Mouse (Mus musculus) lung, postnatal 0 days (tissue): ENCODE measurements around the gene Gnb3. TPM values are rescaled to one million over a fixed set of nuclear protein-coding genes. Genes with fewer than 3 reads are reported as not detected.

Source experiments
- ATAC-seq: fragments of 200-750 bp; cut with Nextera tagmentation; 2 replicates; pipeline ENCODE4 v1.8.0; 2017; ENCODE audit warnings: moderate library complexity
- DNase-seq: peaks from one replicate; pipeline ENCODE4 v3.0.0-alpha.2; 2016; ENCODE audit warnings: low spot score
- H3K27ac ChIP-seq: fragments of 300-500 bp; sonication (generic); 2 replicates; pipeline ENCODE4 v1.5.1; 2014; ENCODE audit warnings: antibody characterized with exemption, mild to moderate bottlenecking, low read length, mixed read lengths
- H3K27me3 ChIP-seq: fragments of 300-500 bp; sonication (generic); replicated peaks from 2 replicates; pipeline ENCODE4 v1.6.1; 2014; ENCODE audit warnings: low read length, mixed read lengths; ENCODE audit not compliant: insufficient read depth
- H3K36me3 ChIP-seq: fragments of 300-500 bp; sonication (generic); 2 replicates; pipeline ENCODE4 v1.6.1; 2014; ENCODE audit warnings: low read length, mixed read lengths; ENCODE audit not compliant: insufficient read depth
- H3K4me1 ChIP-seq: fragments of 300-500 bp; sonication (generic); 2 replicates; pipeline ENCODE4 v1.6.1; 2014; ENCODE audit warnings: antibody characterized with exemption, low read depth, low read length, mixed read lengths; ENCODE audit not compliant: insufficient read depth
- H3K4me2 ChIP-seq: fragments of 300-500 bp; sonication (generic); replicated peaks from 2 replicates; pipeline ENCODE4 v1.6.1; 2014; ENCODE audit warnings: low read depth, mild to moderate bottlenecking, low read length, moderate library complexity, mixed read lengths
- H3K4me3 ChIP-seq: fragments of 300-500 bp; sonication (generic); 2 replicates; pipeline ENCODE4 v1.5.1; 2014; ENCODE audit warnings: low read depth, low read length
- H3K9ac ChIP-seq: fragments of 300-500 bp; sonication (generic); replicated peaks from 2 replicates; pipeline ENCODE4 v1.6.1; 2014; ENCODE audit warnings: low read depth, mild to moderate bottlenecking
- H3K9me3 ChIP-seq: fragments of 300-500 bp; sonication (generic); 2 replicates; pipeline ENCODE4 v1.6.1; 2016; ENCODE audit warnings: low read length, mixed read lengths
- CTCF ChIP-seq: IDR thresholded peaks from 2 replicates; pipeline ENCODE4 v1.5.1; 2016; ENCODE audit warnings: antibody characterized with exemption, mild to moderate bottlenecking
- EP300 ChIP-seq: IDR thresholded peaks from 2 replicates; pipeline ENCODE4 v1.6.1; 2016; ENCODE audit warnings: antibody characterized with exemption, mild to moderate bottlenecking, control low read depth
- WGBS: fragments of 180-500 bp; shearing (Covaris S2); extraction: QIAGEN DNeasy Blood & Tissue Kit; methylation state at CpG from one replicate; pipeline ENCODE4 v1.1.7; 2014; 5-methylcytosine and 5-hydroxymethylcytosine counted together
- polyA plus RNA-seq: library from polyadenylated mRNA; unstranded; fragments of >200 nt; fragmentation: Nextera tagmentation; extraction: Ambion mirVana; gene quantifications from 2 replicates; pipeline ENCODE4 v1.2.1, GENCODE M21; 2015

The Gnb3 gene
- polyA plus RNA-seq, 1 experiment from 2014 or later, result 0.24 TPM

GRCm38 (mm10) chr6:124817971-124818370 is 22.1 kb downstream of the Gnb3 start:
- no peak overlapping the region for H3K4me3 ChIP-seq
- peak; percentile 42 for DNase-seq
- 80% methylated on average over 8 of the region's 8 CpGs for WGBS
- H3K9me3 ChIP-seq, result no peaks in the 10 kb centered on the region
- no peak overlapping the region for H3K4me2 ChIP-seq
- no peak for TF ChIP-seq EP300
- no peak for ATAC-seq
- H3K9ac ChIP-seq, result no peak overlapping the region
- H3K36me3 ChIP-seq, result peaks cover 43% of the 10 kb centered on the region
- H3K4me1 ChIP-seq, result peaks cover under 1% of the 10 kb centered on the region; the same call in 1 of the 2 replicates
- no peak overlapping the region for H3K27ac ChIP-seq
- H3K27me3 ChIP-seq, result no peaks in the 10 kb centered on the region

GRCm38 (mm10) chr6:124817563-124817962 is 22.5 kb downstream of the Gnb3 start:
- ATAC-seq (no peak), DNase-seq (no peak)
- Histone ChIP-seq H3K27ac (no peak overlapping the region), H3K4me2 (no peak overlapping the region), H3K27me3 (no peaks in the 10 kb centered on the region), H3K4me1 (peaks cover 5% of the 10 kb centered on the region; the same call in 1 of the 2 replicates), H3K36me3 (peaks cover 40% of the 10 kb centered on the region), H3K9ac (no peak overlapping the region), H3K9me3 (no peaks in the 10 kb centered on the region), H3K4me3 (no peak overlapping the region)
- 94% methylated on average over 8 of the region's 8 CpGs for WGBS
- TF ChIP-seq EP300 (no peak), CTCF (no peak)

GRCm38 (mm10) chr6:124817125-124817524 is 22.9 kb downstream of the Gnb3 start:
- Histone ChIP-seq H3K9ac (no peak overlapping the region), H3K27ac (no peak overlapping the region), H3K9me3 (no peaks in the 10 kb centered on the region), H3K36me3 (peaks cover 35% of the 10 kb centered on the region), H3K4me2 (no peak overlapping the region), H3K4me1 (peaks cover 5% of the 10 kb centered on the region; the same call in 1 of the 2 replicates), H3K27me3 (no peaks in the 10 kb centered on the region), H3K4me3 (no peak overlapping the region)
- TF ChIP-seq EP300 (no peak), CTCF (no peak)
- WGBS, result 96% methylated on average over 11 of the region's 11 CpGs
- no peak for DNase-seq
- ATAC-seq, result no peak

GRCm38 (mm10) chr6:124816611-124817010 is 23.5 kb downstream of the Gnb3 start:
- ATAC-seq, result no peak
- no peak overlapping the region for H3K4me2 ChIP-seq
- H3K9ac ChIP-seq, result no peak overlapping the region
- H3K9me3 ChIP-seq, result no peaks in the 10 kb centered on the region
- H3K27me3 ChIP-seq, result no peaks in the 10 kb centered on the region
- WGBS, result 88% methylated on average over 4 of the region's 4 CpGs
- TF ChIP-seq CTCF (no peak), EP300 (no peak)
- H3K4me3 ChIP-seq, result no peak overlapping the region
- H3K36me3 ChIP-seq, result peaks cover 30% of the 10 kb centered on the region
- peaks cover 5% of the 10 kb centered on the region; the same call in 1 of the 2 replicates for H3K4me1 ChIP-seq
- no peak for DNase-seq
- no peak overlapping the region for H3K27ac ChIP-seq

- Histone ChIP-seq H3K9ac (no peak overlapping the region), H3K4me1 (peaks cover 5% of the 10 kb centered on the region; the same call in 1 of the 2 replicates), H3K4me3 (no peak overlapping the region), H3K27me3 (no peaks in the 10 kb centered on the region), H3K9me3 (no peaks in the 10 kb centered on the region), H3K4me2 (no peak overlapping the region), H3K36me3 (peaks cover 18% of the 10 kb centered on the region), H3K27ac (no peak overlapping the region)
- WGBS, result 65% methylated on average over 8 of the region's 9 CpGs
- DNase-seq, result no peak
- ATAC-seq, result no peak
- TF ChIP-seq EP300 (no peak), CTCF (no peak)
Observed at GRCm38 (mm10) chr6:124814858-124815774, 25.0 kb downstream of the Gnb3 start.

GRCm38 (mm10) chr6:124814448-124814847 is 25.6 kb downstream of the Gnb3 start:
- ATAC-seq (peak; percentile 21), DNase-seq (no peak)
- no peaks in the 10 kb centered on the region for H3K27me3 ChIP-seq
- no peak overlapping the region for H3K9ac ChIP-seq
- H3K4me1 ChIP-seq, result peaks cover 10% of the 10 kb centered on the region; the same call in 1 of the 2 replicates
- H3K4me3 ChIP-seq, result peak overlapping the region; percentile 52
- WGBS, result 31% methylated on average over 8 of the region's 8 CpGs
- no peak for TF ChIP-seq EP300
- no peak for TF ChIP-seq CTCF
- H3K36me3 ChIP-seq, result peaks cover 12% of the 10 kb centered on the region; the same call in 1 of the 2 replicates
- no peak overlapping the region for H3K27ac ChIP-seq
- peak overlapping the region; percentile 84 for H3K4me2 ChIP-seq
- no peaks in the 10 kb centered on the region for H3K9me3 ChIP-seq
